In genomic region chr6:38532500-38533420, GRCm38 (mm10) we compare ENCODE assay signal across 8 mouse cellular contexts. TPM values are rescaled to one million over a fixed set of nuclear protein-coding genes. Genes with fewer than 3 reads are reported as not detected.
A peak's percentile ranks its signal among the peaks of the same experiment; 100 is the strongest.
DNase-seq lines count a peak whose midpoint lies in the region; ATAC-seq lines count a peak whose summit lies in the region.

No protein-coding gene starts in this region.

- no peaks in the 10 kb centered on the region for H3K27me3 ChIP-seq in forebrain, embryonic 15.5 days
- H3K27me3 ChIP-seq in intestine, embryonic 14.5 days (replicated peaks; ENCODE audit: control insufficient read depth, insufficient read depth, low read length) = no peaks in the 10 kb centered on the region
- H3K27me3 ChIP-seq in midbrain, embryonic 12.5 days = no peaks in the 10 kb centered on the region

- no peaks in the 10 kb centered on the region for H3K9me3 ChIP-seq in forebrain, embryonic 15.5 days
- no peaks in the 10 kb centered on the region for H3K9me3 ChIP-seq in intestine, embryonic 14.5 days (ENCODE audit: control insufficient read depth, low read length)
- no peaks in the 10 kb centered on the region for H3K9me3 ChIP-seq in midbrain, embryonic 12.5 days

- peak overlapping the region; percentile 71 for H3K4me2 ChIP-seq in forebrain, embryonic 15.5 days (replicated peaks)
- peak overlapping the region; percentile 96 for H3K4me2 ChIP-seq in intestine, embryonic 14.5 days (ENCODE audit: low read length)
- peak overlapping the region; percentile 78 for H3K4me2 ChIP-seq in midbrain, embryonic 12.5 days (replicated peaks)

- 5% methylated on average over 25 of the region's 25 CpGs for WGBS in forebrain, embryonic 15.5 days
- WGBS in intestine, embryonic 14.5 days = 5% methylated on average over 25 of the region's 25 CpGs
- 10% methylated on average over 25 of the region's 25 CpGs for WGBS in midbrain, embryonic 12.5 days

- H3K9ac ChIP-seq in forebrain, embryonic 15.5 days (replicated peaks) = peak overlapping the region; percentile 65
- H3K9ac ChIP-seq in intestine, embryonic 14.5 days (ENCODE audit: low read length) = peak overlapping the region; percentile 73
- H3K9ac ChIP-seq in midbrain, embryonic 12.5 days (replicated peaks) = peak overlapping the region; percentile 76

- no peaks in the 10 kb centered on the region for H3K36me3 ChIP-seq in forebrain, embryonic 15.5 days
- H3K36me3 ChIP-seq in intestine, embryonic 14.5 days (ENCODE audit: control insufficient read depth, insufficient read depth, low read length) = no peaks in the 10 kb centered on the region
- no peaks in the 10 kb centered on the region for H3K36me3 ChIP-seq in midbrain, embryonic 12.5 days

- ATAC-seq in CD4-positive, CD25-positive, alpha-beta regulatory T cell, adult 4 months = no peak
- peak; percentile 51 for ATAC-seq in forebrain, embryonic 15.5 days (replicated peaks)
- ATAC-seq in intestine, embryonic 14.5 days (replicated peaks; ENCODE audit: low FRiP score, low TSS enrichment, low read depth) = peak; percentile 38
- peak; percentile 24; the same call in 1 of the 2 replicates for ATAC-seq in midbrain, embryonic 12.5 days (ENCODE audit: low FRiP score, low read depth)

- peak overlapping the region; percentile 98 for H3K27ac ChIP-seq in forebrain, embryonic 15.5 days (replicated peaks)
- H3K27ac ChIP-seq in intestine, embryonic 14.5 days (ENCODE audit: low read depth) = peak overlapping the region; percentile 97
- peak overlapping the region; percentile 95 for H3K27ac ChIP-seq in midbrain, embryonic 12.5 days (replicated peaks)

- peaks cover 19% of the 10 kb centered on the region for H3K4me1 ChIP-seq in forebrain, embryonic 15.5 days
- H3K4me1 ChIP-seq in intestine, embryonic 14.5 days (replicated peaks; ENCODE audit: control insufficient read depth, insufficient read depth, low read length) = peaks cover 5% of the 10 kb centered on the region; the same call in 1 of the 2 replicates
- H3K4me1 ChIP-seq in midbrain, embryonic 12.5 days = no peaks in the 10 kb centered on the region

- H3K4me3 ChIP-seq in forebrain, embryonic 15.5 days = peak overlapping the region; percentile 98
- H3K4me3 ChIP-seq in intestine, embryonic 14.5 days (ENCODE audit: low read depth, low read length) = peak overlapping the region; percentile 91
- H3K4me3 ChIP-seq in midbrain, embryonic 12.5 days = peak overlapping the region; percentile 84

- DNase-seq in CD4-positive, CD25-positive, alpha-beta regulatory T cell, adult 2 months (ENCODE audit: low read depth, low spot score) = peak; percentile 26
- peak; percentile 43 for DNase-seq in right cerebral cortex, postnatal 25 days
- no peak for DNase-seq in right cerebral cortex, adult 18-20 months
- DNase-seq in intestine, embryonic 14.5 days (ENCODE audit: low spot score) = peak; percentile 85
- DNase-seq in telencephalon, adult 2 months (ENCODE audit: low read depth, low spot score) = peak; percentile 10

RNA-seq across cellular contexts. Expression of gene Fmc1, which starts 0.5 kb away (rescaled TPM):
- 10 to 100 TPM; 56.6 to 59.6 TPM for polyA plus RNA-seq in CD4-positive, CD25-positive, alpha-beta regulatory T cell, adult 4 months (2017; shearing (Covaris generic))
- 152 and 161 TPM in 2 replicates for polyA plus RNA-seq in forebrain, embryonic 15.5 days (2015; fragmentation: Nextera tagmentation; extraction: Ambion mirVana)
- 156 and 164 TPM in 2 replicates for polyA plus RNA-seq in intestine, embryonic 14.5 days (2014; fragmentation: Nextera tagmentation; extraction: Ambion mirVana)
- polyA plus RNA-seq in midbrain, embryonic 12.5 days (2016; fragmentation: Nextera tagmentation; extraction: Ambion mirVana) = 131 and 133 TPM in 2 replicates

RNA-seq across cellular contexts. Expression of gene Luc7l2, which starts 18.4 kb away (rescaled TPM):
- polyA plus RNA-seq in CD4-positive, CD25-positive, alpha-beta regulatory T cell, adult 4 months (2017; shearing (Covaris generic)) = 100 to 1,000 TPM; 124 to 191 TPM
- polyA plus RNA-seq in forebrain, embryonic 15.5 days (2015; fragmentation: Nextera tagmentation; extraction: Ambion mirVana) = 40.0 and 41.5 TPM in 2 replicates
- polyA plus RNA-seq in intestine, embryonic 14.5 days (2014; fragmentation: Nextera tagmentation; extraction: Ambion mirVana) = 47.1 and 52.3 TPM in 2 replicates
- 43.8 and 50.8 TPM in 2 replicates for polyA plus RNA-seq in midbrain, embryonic 12.5 days (2016; fragmentation: Nextera tagmentation; extraction: Ambion mirVana)
